Mouse (Mus musculus) embryonic facial prominence, embryonic 15.5 days (tissue): ENCODE measurements around the gene Wdcp. TPM values are rescaled to one million over a fixed set of nuclear protein-coding genes. Genes with fewer than 3 reads are reported as not detected.

Source experiments
- ATAC-seq: fragments of 200-750 bp; cut with Nextera tagmentation; 2 replicates; pipeline ENCODE4 v1.8.0; 2017; ENCODE audit warnings: low read depth, moderate TSS enrichment; ENCODE audit not compliant: insufficient number of reproducible peaks, low FRiP score, low TSS enrichment
- H3K27ac ChIP-seq: fragments of 300-500 bp; sonication (generic); replicated peaks from 2 replicates; pipeline ENCODE4 v1.5.1; 2015; ENCODE audit warnings: mild to moderate bottlenecking, inconsistent platforms
- H3K27me3 ChIP-seq: fragments of 300-500 bp; sonication (generic); 2 replicates; pipeline ENCODE4 v1.6.1; 2015; ENCODE audit warnings: inconsistent platforms
- H3K36me3 ChIP-seq: fragments of 300-500 bp; sonication (generic); 2 replicates; pipeline ENCODE4 v1.6.1; 2015; ENCODE audit warnings: mild to moderate bottlenecking, inconsistent platforms
- H3K4me1 ChIP-seq: fragments of 300-500 bp; sonication (generic); 2 replicates; pipeline ENCODE4 v1.6.1; 2015; ENCODE audit warnings: inconsistent platforms
- H3K4me2 ChIP-seq: fragments of 300-500 bp; sonication (generic); replicated peaks from 2 replicates; pipeline ENCODE4 v1.6.1; 2015; ENCODE audit warnings: mild to moderate bottlenecking, inconsistent platforms
- H3K4me3 ChIP-seq: fragments of 300-500 bp; sonication (generic); replicated peaks from 2 replicates; pipeline ENCODE4 v1.5.1; 2015; ENCODE audit warnings: mild to moderate bottlenecking, inconsistent platforms
- H3K9ac ChIP-seq: fragments of 300-500 bp; sonication (generic); 2 replicates; pipeline ENCODE4 v1.6.1; 2015; ENCODE audit warnings: inconsistent platforms
- H3K9me3 ChIP-seq: fragments of 300-500 bp; sonication (generic); replicated peaks from 2 replicates; pipeline ENCODE4 v1.6.1; 2016; ENCODE audit warnings: inconsistent platforms
- WGBS: fragments of 180-500 bp; shearing (Covaris S2); methylation state at CpG from one replicate; pipeline ENCODE4 v1.1.7; 2015; 5-methylcytosine and 5-hydroxymethylcytosine counted together
- polyA plus RNA-seq: library from polyadenylated mRNA; unstranded; fragments of >200 nt; fragmentation: Nextera tagmentation; extraction: Ambion mirVana; gene quantifications from 2 replicates; pipeline ENCODE4 v1.2.1, GENCODE M21; 2015

The Wdcp gene
- polyA plus RNA-seq, 1 experiment from 2014 or later = 18.2 TPM

DNA sequence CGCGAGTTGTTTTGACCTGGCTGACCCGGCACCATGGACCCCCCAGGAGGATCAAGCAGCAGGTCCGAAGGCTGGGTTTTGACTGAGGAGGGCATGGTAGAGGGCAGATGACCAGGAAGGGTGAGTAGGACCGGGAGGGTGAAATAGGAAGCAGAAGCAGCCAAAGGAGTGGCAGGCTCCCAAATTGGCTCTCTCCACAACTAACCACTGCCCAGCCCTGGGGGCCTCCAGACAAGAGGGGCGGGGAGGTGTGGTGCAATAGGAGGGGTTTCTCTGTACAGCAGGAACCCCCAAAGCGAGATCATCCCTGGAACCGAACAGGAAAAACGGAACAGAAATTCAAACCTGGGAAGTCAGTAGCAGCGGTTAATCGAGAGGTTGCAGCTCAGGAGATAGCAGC, 2.4 kb upstream of the Wdcp start:
- peak overlapping the region; percentile 83 for H3K4me3 ChIP-seq
- H3K4me1 ChIP-seq = peaks cover 27% of the 10 kb centered on the region
- H3K27me3 ChIP-seq = no peaks in the 10 kb centered on the region; the same call in 1 of the 2 replicates
- H3K4me2 ChIP-seq = peak overlapping the region; percentile 97
- H3K9me3 ChIP-seq = no peaks in the 10 kb centered on the region
- under 1% methylated on average over 11 of the region's 11 CpGs for WGBS
- peak overlapping the region; percentile 63 for H3K9ac ChIP-seq
- H3K36me3 ChIP-seq = no peaks in the 10 kb centered on the region
- no peak for ATAC-seq
- H3K27ac ChIP-seq = no peak overlapping the region

DNA sequence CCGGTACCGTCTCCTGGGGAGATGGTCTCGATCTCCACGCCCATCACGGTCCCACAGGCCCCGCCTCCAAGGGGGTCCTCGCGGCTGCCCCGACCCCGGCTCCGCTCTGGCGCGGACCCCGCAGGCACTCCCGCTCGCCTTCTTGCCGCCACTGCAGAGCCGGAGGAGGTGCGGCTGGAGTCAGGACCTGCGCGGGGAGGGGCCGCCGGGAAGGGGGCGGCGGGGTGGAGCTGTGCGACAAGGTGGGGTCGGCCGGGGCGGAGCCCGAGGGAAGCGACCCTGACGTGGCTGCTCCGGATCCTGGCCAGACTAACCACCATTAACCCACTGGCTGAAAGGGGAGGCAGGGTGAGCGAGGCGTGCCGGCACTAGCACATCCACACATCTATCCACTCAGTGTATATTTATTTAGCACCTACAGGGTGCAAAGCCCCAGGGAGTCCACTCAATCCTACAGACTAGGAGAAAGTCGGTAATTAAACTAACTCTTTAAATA, 1.7 kb upstream of the Wdcp start, which contains the start of gene Fkbp1b:
Gene Fkbp1b, minus strand, starts transcription at position 200 of the 496 bp plus-strand sequence.
- Histone ChIP-seq H3K4me3 (peak within 1 kb of the TSS; percentile 83), H3K27me3 (no peaks in the 10 kb centered on the region; the same call in 1 of the 2 replicates), H3K36me3 (no peaks in the 10 kb centered on the region), H3K27ac (0 out of 2 replicates have a peak within 1 kb of the TSS, but pooled peaks have one; percentile 7), H3K4me2 (peak within 1 kb of the TSS; percentile 97), H3K9me3 (no peaks in the 10 kb centered on the region), H3K4me1 (peaks cover 27% of the 10 kb centered on the region), H3K9ac (peak within 1 kb of the TSS; percentile 63)
- ATAC-seq = peak; percentile 64
- under 1% methylated on average over 37 of the region's 37 CpGs for WGBS

DNA sequence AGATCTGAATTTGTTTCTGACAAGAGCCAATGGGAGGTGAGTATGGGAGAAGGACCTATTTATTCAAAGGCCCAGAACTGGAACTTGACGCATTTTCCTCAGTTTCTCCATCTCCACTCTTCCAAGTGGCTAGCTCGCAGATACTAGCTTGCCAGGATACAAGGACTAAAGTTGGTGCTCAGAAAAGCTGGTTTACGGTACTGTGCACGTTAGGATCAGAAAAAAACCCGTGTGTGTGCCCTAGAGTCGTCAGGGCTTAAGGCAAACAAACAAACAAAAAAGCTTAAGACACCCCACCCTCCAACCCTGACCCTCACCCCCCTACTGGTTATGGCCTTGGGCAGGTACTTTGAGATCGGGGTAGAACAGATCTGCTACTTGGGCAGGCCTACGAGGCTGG, 647 bp upstream of the Wdcp start:
- H3K9ac ChIP-seq = no peak overlapping the region
- H3K27me3 ChIP-seq = no peaks in the 10 kb centered on the region; the same call in 1 of the 2 replicates
- WGBS = 86% methylated on average over 8 of the region's 8 CpGs
- ATAC-seq = no peak
- peak overlapping the region; percentile 61; the same call in 1 of the 2 replicates for H3K4me2 ChIP-seq
- no peaks in the 10 kb centered on the region for H3K36me3 ChIP-seq
- H3K4me1 ChIP-seq = peaks cover 27% of the 10 kb centered on the region
- no peak overlapping the region for H3K27ac ChIP-seq
- H3K9me3 ChIP-seq = no peaks in the 10 kb centered on the region
- no peak overlapping the region for H3K4me3 ChIP-seq

DNA sequence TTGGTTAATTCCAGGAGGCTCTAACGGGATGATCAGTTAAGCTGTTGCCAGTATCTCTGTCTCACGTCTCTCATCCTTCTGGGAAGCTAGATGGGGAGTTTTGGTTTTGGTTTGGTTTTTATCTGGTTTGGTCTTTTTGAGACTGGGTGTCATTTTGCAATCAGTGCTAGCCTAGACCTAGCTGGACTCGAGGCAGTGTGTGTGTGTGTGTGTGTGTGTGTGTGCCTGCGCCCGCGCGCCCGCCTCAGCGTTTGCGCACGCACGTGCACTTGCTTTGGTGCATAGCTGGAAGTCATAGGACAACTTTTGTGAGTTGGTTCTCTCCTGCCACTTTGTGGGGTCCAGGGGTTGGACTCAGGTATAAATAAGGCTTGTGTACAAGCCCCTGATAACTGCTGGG, 638 bp downstream of the Wdcp start:
- ATAC-seq = no peak
- H3K36me3 ChIP-seq = no peaks in the 10 kb centered on the region
- peak overlapping the region; percentile 55 for H3K27ac ChIP-seq
- H3K9me3 ChIP-seq = no peaks in the 10 kb centered on the region
- peak overlapping the region; percentile 23 for H3K9ac ChIP-seq
- H3K27me3 ChIP-seq = no peaks in the 10 kb centered on the region; the same call in 1 of the 2 replicates
- H3K4me3 ChIP-seq = peak overlapping the region; percentile 62
- under 1% methylated on average over 12 of the region's 12 CpGs for WGBS
- H3K4me1 ChIP-seq = peaks cover 27% of the 10 kb centered on the region
- peak overlapping the region; percentile 61 for H3K4me2 ChIP-seq

DNA sequence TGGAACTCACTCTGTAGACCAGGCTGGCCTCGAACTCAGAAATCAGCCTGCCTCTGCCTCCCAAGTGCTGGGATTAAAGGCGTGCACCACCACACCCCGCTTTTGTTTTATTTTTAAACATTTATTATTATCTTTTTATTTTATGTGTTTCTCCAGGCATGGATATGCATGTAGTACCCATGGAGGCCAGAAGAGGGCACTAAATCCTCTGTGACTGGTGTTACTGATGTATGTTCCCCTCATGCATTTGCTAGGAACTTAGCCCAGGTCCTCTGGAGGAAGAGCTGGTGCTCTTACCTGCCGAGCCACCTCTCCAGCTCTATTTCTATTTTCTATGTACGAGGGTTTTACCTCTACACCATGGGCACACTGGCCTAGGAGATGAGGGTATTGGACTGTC, 13.1 kb downstream of the Wdcp start:
- Histone ChIP-seq H3K36me3 (peaks cover 35% of the 10 kb centered on the region), H3K9me3 (no peaks in the 10 kb centered on the region), H3K4me1 (no peaks in the 10 kb centered on the region), H3K4me3 (no peak overlapping the region), H3K27me3 (no peaks in the 10 kb centered on the region), H3K9ac (no peak overlapping the region), H3K4me2 (no peak overlapping the region), H3K27ac (no peak overlapping the region)
- no peak for ATAC-seq
- 96% methylated on average over 5 of the region's 5 CpGs for WGBS

DNA sequence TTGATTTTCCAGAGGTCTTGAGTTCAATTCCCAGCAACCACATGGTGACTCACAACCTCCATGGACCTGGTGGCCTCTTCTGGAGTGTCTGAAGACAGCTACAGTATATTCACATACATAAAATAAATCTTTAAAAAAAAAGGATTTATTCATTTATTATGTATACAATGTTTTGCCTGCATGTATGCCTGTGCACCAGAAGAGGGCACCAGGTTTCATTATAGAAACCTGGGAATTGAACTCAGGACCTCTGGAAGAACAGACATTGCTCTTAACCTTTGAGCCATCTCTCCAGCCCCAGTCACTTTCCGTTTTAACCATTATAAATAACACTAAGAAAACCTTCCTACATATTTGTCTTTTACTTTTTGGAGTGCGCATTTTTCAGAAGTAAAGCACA, 13.7 kb downstream of the Wdcp start:
- H3K4me3 ChIP-seq = no peak overlapping the region
- WGBS = 99% methylated on average over 2 of the region's 2 CpGs
- H3K36me3 ChIP-seq = peaks cover 32% of the 10 kb centered on the region
- no peak overlapping the region for H3K4me2 ChIP-seq
- no peaks in the 10 kb centered on the region for H3K9me3 ChIP-seq
- no peak overlapping the region for H3K9ac ChIP-seq
- H3K4me1 ChIP-seq = no peaks in the 10 kb centered on the region
- H3K27me3 ChIP-seq = no peaks in the 10 kb centered on the region
- H3K27ac ChIP-seq = no peak overlapping the region
- no peak for ATAC-seq

DNA sequence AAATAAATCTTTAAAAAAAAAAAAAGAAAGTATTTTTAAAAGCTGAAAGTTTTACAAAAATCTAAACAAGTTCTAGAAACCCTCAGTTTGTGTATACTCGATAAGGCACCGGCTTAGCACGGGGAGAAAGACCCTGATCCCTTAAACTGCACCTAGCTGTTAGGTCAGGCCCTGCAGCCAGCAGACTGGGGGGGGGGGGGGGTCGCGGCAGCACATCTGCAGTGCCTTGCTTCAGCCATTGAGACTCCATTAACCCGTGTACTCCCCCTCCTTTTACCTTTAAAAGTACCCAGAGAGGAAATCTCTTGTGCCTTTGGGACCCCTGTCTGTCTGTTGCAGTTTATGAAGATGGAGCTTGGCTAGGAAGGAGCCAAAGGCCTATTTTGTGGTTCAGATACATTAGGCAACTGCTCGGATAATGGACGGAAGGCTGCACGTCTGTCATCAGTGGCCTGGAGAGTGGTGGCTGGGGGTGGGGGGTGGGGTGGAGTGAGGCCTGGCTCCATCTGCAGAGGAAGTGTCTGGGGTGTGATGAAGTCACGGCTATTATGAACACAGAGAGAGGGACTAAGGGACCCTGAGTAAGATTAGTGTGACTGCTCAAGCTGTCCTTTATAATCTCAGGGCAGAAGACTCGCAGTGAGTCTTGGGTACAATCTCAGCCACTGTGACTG, 16.3 kb downstream of the Wdcp start:
- no peaks in the 10 kb centered on the region for H3K9me3 ChIP-seq
- no peak overlapping the region for H3K27ac ChIP-seq
- H3K4me1 ChIP-seq = peaks cover 10% of the 10 kb centered on the region
- H3K9ac ChIP-seq = no peak overlapping the region
- no peaks in the 10 kb centered on the region for H3K27me3 ChIP-seq
- WGBS = 37% methylated on average over 11 of the region's 11 CpGs
- no peak overlapping the region for H3K4me2 ChIP-seq
- H3K4me3 ChIP-seq = no peak overlapping the region
- no peak for ATAC-seq
- H3K36me3 ChIP-seq = peaks cover 21% of the 10 kb centered on the region

DNA sequence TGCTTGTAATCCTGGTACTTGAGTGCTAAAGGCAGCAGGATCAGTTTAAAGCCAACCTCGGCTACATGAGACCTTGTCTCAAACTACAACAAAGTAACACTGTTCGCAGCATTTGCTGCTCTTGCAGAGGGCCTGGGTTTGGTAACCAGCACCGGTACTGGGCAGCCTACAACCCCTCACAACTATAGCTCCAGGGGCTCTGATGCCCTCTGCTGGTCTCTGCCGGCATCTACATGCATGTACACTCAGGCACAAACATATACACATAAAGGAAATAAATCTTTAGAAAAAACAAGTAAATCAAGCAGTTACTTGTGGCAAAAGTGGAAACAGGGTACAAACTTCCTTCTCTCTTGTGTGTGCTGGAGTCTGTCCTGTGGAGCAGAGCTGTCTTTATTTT, 19.6 kb downstream of the Wdcp start:
- no peak overlapping the region for H3K4me3 ChIP-seq
- no peak for ATAC-seq
- H3K4me1 ChIP-seq = peaks cover 12% of the 10 kb centered on the region
- H3K27me3 ChIP-seq = no peaks in the 10 kb centered on the region
- H3K9ac ChIP-seq = no peak overlapping the region
- no peaks in the 10 kb centered on the region for H3K9me3 ChIP-seq
- WGBS = 89% methylated on average over 4 of the region's 4 CpGs
- H3K27ac ChIP-seq = no peak overlapping the region
- no peak overlapping the region for H3K4me2 ChIP-seq
- peaks cover 4% of the 10 kb centered on the region; the same call in 1 of the 2 replicates for H3K36me3 ChIP-seq

DNA sequence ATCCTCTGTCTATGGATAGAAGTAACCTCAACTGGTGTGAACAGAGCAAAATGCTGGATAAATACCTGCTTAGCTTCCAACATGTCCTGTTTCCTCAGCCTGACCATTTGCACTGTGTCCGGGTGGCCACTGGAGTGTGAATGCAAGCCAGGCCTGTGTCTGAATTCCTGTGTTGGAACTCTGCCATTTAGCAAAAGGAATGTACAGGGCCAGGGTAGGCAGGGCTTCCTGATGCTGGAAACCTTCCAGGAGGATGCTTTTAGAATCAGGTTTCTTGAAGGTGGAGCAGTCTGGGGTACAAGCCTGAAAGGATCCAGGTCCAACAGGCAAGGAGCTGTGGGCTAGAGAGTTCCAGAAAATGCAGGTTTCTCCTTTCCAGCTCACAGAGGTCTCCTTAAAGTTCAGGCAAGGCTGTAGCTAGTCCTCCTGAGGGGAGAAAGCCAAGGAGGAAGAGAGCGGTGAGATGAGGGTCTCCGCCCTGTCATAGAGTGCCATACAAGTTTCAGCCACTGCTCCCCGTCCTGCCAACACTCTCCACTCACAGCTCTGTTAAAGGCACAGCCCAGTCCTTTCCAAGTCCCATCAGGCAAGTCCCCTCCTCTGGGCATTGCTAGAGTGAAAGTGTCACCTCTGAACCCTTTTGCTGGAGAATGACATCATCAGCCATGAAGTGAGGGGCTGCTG, 20.7 kb downstream of the Wdcp start:
- Histone ChIP-seq H3K27me3 (no peaks in the 10 kb centered on the region), H3K4me2 (no peak overlapping the region), H3K9me3 (no peaks in the 10 kb centered on the region), H3K9ac (no peak overlapping the region), H3K4me3 (no peak overlapping the region), H3K27ac (peak overlapping the region; percentile 48), H3K36me3 (no peaks in the 10 kb centered on the region), H3K4me1 (peaks cover 12% of the 10 kb centered on the region)
- 43% methylated on average over 4 of the region's 4 CpGs for WGBS
- 0 out of 2 replicates have a peak, but pooled peaks have one; percentile 54 for ATAC-seq

DNA sequence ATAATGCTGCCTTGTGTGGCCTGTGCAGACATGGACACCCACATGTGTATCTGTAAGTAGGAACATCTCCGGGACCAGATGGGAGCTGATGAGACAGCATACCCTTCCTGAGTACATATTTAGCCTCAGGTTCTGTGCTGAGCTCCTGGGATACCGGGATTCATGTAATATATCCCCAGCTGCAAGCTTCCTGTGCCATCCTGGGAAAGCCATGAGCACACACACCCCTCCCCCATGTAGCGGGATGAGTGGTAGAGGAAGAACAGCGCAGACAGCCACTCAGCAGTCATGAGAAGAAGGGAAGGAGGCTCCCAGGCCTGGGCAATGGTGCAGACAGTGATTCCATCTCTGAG, 21.2 kb downstream of the Wdcp start:
- H3K9me3 ChIP-seq = no peaks in the 10 kb centered on the region
- no peak for ATAC-seq
- no peaks in the 10 kb centered on the region for H3K27me3 ChIP-seq
- H3K36me3 ChIP-seq = no peaks in the 10 kb centered on the region
- peaks cover 12% of the 10 kb centered on the region for H3K4me1 ChIP-seq
- H3K27ac ChIP-seq = peak overlapping the region; percentile 48; the same call in 1 of the 2 replicates
- H3K9ac ChIP-seq = no peak overlapping the region
- no peak overlapping the region for H3K4me2 ChIP-seq
- 50% methylated on average over 4 of the region's 4 CpGs for WGBS
- H3K4me3 ChIP-seq = no peak overlapping the region

DNA sequence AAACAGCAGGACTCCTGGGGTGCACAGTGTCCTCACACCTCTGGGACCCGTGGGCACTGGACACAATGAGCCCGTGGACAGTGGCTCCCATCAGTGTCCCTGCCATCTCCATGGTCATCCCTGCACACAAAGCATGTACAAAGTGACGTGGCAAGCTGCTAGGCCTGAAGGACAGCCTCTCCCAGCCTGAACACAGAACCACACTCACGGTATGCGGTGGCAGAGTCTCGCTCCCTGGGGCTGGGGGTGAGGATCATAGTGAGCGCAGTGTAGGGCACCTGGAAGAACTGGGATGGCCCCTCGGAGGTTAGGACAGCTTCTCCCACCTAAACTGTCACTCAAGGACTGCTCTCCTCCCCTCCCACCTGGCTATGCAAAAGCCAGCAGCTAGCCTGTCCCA, 25.8 kb downstream of the Wdcp start:
- Histone ChIP-seq H3K9ac (no peak overlapping the region), H3K9me3 (no peaks in the 10 kb centered on the region), H3K4me2 (no peak overlapping the region), H3K27ac (no peak overlapping the region), H3K27me3 (no peaks in the 10 kb centered on the region), H3K4me3 (no peak overlapping the region), H3K36me3 (no peaks in the 10 kb centered on the region), H3K4me1 (peaks cover 11% of the 10 kb centered on the region)
- no peak for ATAC-seq
- WGBS = 60% methylated on average over 8 of the region's 8 CpGs
